Mouse (Mus musculus) fat pad, adult 2 months (tissue): ENCODE results near the gene Gon7.

Experiments
- DNase-seq: peaks from one replicate; pipeline ENCODE4 v3.0.0-alpha.2; 2011; ENCODE audit warnings: low read depth, low spot score; ENCODE audit errors: extremely low read depth

Gon7 gene

DNA sequence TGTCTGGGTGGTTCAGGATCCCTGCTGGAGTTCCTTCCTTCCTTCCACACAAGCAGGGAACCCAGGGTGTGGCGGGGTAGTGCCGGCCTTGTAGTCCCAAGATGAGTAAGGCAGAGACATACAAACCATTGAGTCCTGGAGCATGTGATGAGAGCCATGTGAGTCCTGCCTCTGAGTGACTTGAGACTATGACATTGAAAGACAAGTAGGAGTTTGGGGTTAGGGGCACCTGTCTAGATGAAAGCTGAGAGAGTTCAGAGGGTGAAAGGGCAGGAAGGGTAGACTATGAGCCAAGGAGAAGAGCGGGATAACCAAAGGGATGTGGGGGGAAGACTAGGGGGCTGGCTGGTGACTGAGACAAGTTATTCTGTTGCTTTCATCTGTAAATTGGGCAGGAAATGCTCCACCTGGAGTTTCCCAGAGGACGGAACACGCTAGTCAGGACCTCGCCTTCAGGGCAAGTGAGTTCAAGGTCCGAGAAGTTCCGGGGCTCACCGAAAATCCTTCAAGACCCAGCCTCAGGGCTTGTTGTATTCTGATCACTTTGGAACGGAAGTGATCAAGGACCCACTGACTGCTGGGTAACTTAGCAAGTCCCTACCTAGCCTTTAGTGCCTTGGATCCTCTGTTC is 50.7 kb downstream of the Gon7 start:
- DNase-seq: no peak

DNA sequence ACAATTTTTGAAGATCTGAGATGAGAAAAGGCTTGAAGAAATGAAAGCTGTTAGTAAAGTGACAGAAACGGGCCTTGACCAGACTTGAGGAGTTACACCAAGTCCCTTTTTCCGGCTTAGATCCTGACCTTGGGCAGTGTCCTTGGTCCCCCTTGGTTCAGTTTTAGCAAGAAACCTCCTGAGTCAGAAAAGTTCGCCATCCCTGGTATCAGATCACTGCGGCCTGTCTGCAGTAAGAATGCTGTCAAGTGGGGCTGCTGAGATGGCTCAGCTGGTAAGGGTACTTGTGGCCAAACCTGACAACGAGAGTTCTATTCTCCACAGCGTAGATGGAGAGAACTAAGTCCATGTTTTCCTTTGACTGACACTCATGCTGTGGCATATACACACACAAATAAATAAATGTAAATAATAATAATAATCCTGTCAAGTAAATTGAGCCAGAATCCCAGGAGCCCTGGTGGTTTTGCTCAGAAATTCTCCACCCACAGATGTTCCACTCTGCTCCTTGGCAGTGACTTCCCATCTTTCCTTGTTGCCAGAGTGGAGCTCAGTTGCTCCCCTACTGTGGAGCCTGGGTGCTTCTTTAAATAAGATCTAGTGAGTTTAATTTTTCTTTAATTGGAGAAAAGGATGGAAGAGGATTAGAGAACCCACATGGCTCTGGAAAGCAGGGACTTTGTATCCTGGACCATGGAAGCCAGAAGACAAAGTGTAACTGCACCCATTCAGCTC is 51.5 kb downstream of the Gon7 start:
- no peak for DNase-seq

DNA sequence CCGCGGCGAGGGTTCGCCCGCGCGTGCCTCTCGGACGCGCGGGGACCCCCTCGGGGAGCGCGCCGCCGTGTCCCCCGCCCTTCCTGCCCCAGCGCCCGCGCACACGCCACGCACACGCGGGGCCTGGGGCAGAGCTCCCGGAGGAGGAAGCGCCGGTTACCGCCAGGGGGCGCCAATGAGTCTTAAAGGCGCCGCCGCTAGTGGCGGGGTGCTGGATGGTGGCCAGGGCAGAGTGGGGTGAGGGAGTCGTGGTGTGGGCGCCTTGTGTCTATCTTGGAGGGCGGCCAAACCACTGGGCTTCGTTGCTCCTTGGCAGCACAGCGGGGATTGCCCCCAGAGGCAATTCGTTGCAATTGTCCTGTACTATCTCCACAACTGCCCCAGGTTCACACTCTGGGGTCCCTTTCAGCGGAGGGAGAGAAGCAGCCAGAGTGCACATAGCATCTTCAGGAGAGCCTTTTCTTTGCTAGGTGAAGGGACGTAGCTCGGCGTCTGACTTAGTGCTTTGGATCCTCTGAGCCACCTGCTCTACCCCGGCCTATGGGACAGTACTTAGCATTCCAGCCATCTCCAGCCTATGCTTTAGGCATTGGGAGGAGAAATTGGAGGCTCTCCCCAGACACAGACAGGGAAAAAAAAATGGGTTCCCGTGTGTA is 52.3 kb downstream of the Gon7 start:
- no peak for DNase-seq

DNA sequence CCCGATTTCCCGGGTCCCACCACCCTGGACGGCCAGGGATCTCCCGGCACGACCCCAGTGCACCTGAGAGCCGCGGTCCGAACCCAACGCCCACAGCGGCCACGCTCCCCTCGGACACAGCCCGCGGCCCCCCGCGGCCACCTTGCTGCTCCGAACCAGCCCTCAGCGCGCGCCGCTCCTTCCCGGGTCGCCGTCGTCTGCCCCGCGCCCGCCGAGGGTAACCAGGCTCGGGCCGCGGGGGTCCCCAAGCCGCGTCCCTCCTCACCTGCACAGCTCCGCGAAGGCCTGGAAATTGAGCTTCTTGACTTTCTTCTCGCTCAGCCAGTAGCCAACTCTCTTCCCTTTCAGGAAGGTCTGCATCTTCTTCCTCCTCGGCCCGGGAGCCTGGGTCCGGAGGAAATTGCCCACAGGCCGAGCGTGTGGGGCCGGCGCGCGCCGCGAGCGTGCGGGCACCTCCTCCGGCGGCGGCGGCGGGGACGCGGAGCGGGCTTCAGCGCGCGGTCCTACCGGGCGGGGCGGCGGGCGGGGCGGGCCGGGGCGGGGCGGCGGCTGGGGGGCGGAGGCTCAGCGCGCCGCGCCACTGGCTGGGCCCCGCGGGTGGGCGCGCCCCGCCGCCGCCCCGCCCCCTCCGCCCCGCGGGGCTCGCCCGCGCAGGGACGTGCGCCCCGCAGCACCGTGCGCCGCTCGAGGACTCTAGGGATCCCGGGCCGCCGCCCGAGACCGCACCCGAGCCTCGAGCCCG is 53.0 kb downstream of the Gon7 start, which contains the start of gene Itpk1:
Gene Itpk1 (minus strand): TSS at position 474 of the 742 bp plus-strand sequence.
- DNase-seq: no peak

DNA sequence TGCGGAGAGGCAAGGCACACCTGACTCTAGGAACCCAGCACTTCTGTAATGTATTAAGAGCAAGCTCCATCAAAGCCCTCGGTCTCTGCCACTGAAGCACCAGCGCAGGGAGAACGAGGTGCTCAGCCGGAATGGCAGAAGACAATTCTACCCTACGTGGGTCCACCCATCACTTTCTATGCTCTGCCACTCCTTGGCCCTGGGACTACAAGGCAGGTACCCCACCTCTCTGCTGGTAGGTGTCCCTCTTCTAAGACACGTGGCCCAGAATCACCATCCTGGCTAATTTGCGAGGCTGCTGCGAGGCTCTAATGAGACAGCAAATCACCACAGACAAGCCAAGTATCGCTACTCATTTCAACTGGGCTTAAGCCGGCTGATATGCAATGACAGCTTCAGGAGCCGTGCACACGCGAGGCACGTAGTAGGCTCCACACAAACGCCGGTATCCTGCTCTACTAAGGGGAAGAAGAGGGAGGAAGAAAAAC is 53.6 kb downstream of the Gon7 start:
- no peak for DNase-seq

DNA sequence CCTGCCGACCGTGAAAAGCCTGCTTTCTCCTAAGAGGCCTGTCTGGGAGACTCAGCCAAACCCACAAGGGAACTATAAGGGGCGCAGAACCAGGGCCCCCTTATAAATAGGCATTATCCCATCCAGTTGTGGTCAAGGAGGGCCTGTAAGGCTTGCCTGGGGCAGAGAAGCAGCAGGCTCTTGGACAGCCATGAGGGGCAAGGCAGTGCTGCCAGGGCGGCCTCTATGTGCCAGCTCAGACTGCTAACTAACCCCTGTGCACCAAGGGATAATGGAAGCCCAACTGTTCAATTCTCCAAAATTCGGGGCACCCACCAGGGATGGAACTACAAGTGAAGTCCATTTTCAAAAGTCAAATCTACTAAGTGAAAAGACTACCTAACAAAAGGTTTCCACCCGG is 54.2 kb downstream of the Gon7 start:
- DNase-seq: no peak
